Comparison of ENCODE assay signal across 21 mouse cellular contexts in the genomic region with DNA sequence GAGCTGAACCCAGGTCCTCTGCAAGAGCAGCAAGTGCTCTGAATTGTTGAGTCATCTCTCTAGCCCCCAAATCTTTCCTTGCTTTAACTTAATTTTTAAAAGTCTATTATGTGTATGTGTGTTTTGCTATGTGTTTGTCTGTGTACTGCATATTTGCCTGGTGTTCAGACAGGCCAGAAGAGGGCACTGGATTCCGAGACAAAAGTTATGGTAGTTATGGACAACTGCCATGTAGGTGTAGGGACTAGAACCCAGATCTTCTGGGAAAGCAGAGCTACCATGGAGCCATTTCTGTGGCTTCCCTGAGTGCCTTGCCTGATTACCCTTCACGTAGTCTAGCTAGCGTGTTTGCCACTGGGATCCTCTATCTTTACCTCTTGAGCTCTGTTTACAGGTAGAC.
DNase-seq lines count a peak whose midpoint lies in the region; ATAC-seq and TF ChIP-seq lines count a peak whose summit lies in the region.
"Had no signal": no experiment of that assay in that cellular context is flagged by ENCODE, and none has a peak within 500 bp of the region (broad histone marks: within the 10 kb centered on the region; RNA-seq: fewer than 3 reads in every experiment).

No protein-coding gene starts in this region.

- no peak for TF ChIP-seq POLR2A in heart, adult 2 months (IDR thresholded peaks at IDR 0.05; ENCODE audit: insufficient read depth, low read depth, low read length)

- H3K4me2 ChIP-seq in heart, embryonic 12.5 days = no peak overlapping the region
- no peak overlapping the region for H3K4me2 ChIP-seq in midbrain, postnatal 0 days (ENCODE audit: low read depth, low read length, poor library complexity, severe bottlenecking)
- no peak overlapping the region for H3K4me2 ChIP-seq in midbrain, embryonic 14.5 days (ENCODE audit: low read length)
- no peak overlapping the region for H3K4me2 ChIP-seq in forebrain, embryonic 11.5 days (ENCODE audit: low read depth, low read length, severe bottlenecking)
- H3K4me2 ChIP-seq: embryonic facial prominence, embryonic 13.5 days; forebrain, embryonic 13.5 days; heart, embryonic 13.5 days; hindbrain, embryonic 14.5 days; limb, embryonic 13.5 days; liver, embryonic 15.5 days; midbrain, embryonic 12.5 days had no signal

- no peak overlapping the region for H3K9ac ChIP-seq in heart, adult 2 months (ENCODE audit: low read depth, low read length)
- no peak overlapping the region for H3K9ac ChIP-seq in heart, embryonic 12.5 days
- no peak overlapping the region for H3K9ac ChIP-seq in midbrain, postnatal 0 days (replicated peaks; ENCODE audit: low read length, poor library complexity, severe bottlenecking)
- H3K9ac ChIP-seq in midbrain, embryonic 14.5 days (replicated peaks; ENCODE audit: low read length) = no peak overlapping the region
- no peak overlapping the region for H3K9ac ChIP-seq in forebrain, embryonic 11.5 days (ENCODE audit: low read length)
- H3K9ac ChIP-seq: embryonic facial prominence, embryonic 13.5 days; forebrain, embryonic 13.5 days; heart, embryonic 13.5 days; hindbrain, embryonic 14.5 days; limb, embryonic 13.5 days; liver, embryonic 15.5 days; midbrain, embryonic 12.5 days had no signal

- peaks cover 1% of the 10 kb centered on the region for H3K4me1 ChIP-seq in heart, adult 2 months (ENCODE audit: control insufficient read depth, insufficient read depth, low read length)
- H3K4me1 ChIP-seq in heart, embryonic 12.5 days (replicated peaks) = peaks cover 21% of the 10 kb centered on the region
- no peaks in the 10 kb centered on the region for H3K4me1 ChIP-seq in midbrain, postnatal 0 days (ENCODE audit: insufficient read depth, low read length)
- H3K4me1 ChIP-seq in midbrain, embryonic 14.5 days (ENCODE audit: control insufficient read depth, insufficient read depth, low read length) = no peaks in the 10 kb centered on the region
- no peaks in the 10 kb centered on the region for H3K4me1 ChIP-seq in forebrain, embryonic 11.5 days (replicated peaks; ENCODE audit: control insufficient read depth, insufficient read depth, low read length)
- H3K4me1 ChIP-seq: embryonic facial prominence, embryonic 13.5 days; forebrain, embryonic 13.5 days; limb, embryonic 13.5 days; midbrain, embryonic 12.5 days had no signal

- no peak for DNase-seq in heart, adult 2 months
- DNase-seq in layer of hippocampus, adult 2 months (ENCODE audit: low spot score in 2 of 2) = no peak
- no peak for DNase-seq in layer of hippocampus, postnatal 10 days (ENCODE audit: low spot score in 2 of 2)
- no peak for DNase-seq in midbrain, postnatal 0 days (ENCODE audit: low spot score)
- DNase-seq in midbrain, embryonic 14.5 days = no peak
- no peak for DNase-seq in forebrain, embryonic 11.5 days (ENCODE audit: low spot score)
- DNase-seq: adrenal gland, adult 8-10 months; cerebellum, adult 2 months; cerebellum, postnatal 25 days; embryo, embryonic 11 days had no signal

- 94% methylated on average over 3 of the region's 3 CpGs for WGBS in heart, adult 2 months
- 92% methylated on average over 3 of the region's 3 CpGs for WGBS in heart, embryonic 12.5 days
- WGBS in midbrain, postnatal 0 days = 99% methylated on average over 3 of the region's 3 CpGs
- WGBS in midbrain, embryonic 14.5 days = 90% methylated on average over 3 of the region's 3 CpGs
- 96% methylated on average over 3 of the region's 3 CpGs for WGBS in forebrain, embryonic 11.5 days

- no peak overlapping the region for H3K4me3 ChIP-seq in heart, adult 2 months
- no peak overlapping the region for H3K4me3 ChIP-seq in heart, embryonic 12.5 days
- no peak overlapping the region for H3K4me3 ChIP-seq in layer of hippocampus, adult 2 months
- no peak overlapping the region for H3K4me3 ChIP-seq in midbrain, postnatal 0 days (ENCODE audit: low read depth, low read length)
- H3K4me3 ChIP-seq in midbrain, embryonic 14.5 days (replicated peaks; ENCODE audit: low read depth, low read length) = no peak overlapping the region
- no peak overlapping the region for H3K4me3 ChIP-seq in forebrain, embryonic 11.5 days (ENCODE audit: low read depth, low read length)
- H3K4me3 ChIP-seq: embryonic facial prominence, embryonic 13.5 days; erythroblast, embryonic 14.5 days; forebrain, embryonic 13.5 days; heart, embryonic 13.5 days; limb, embryonic 13.5 days; liver, embryonic 15.5 days; midbrain, embryonic 12.5 days had no signal

- intact Hi-C loops in heart, adult 2 months (cut with DNase I) = no loop called here

- no peaks in the 10 kb centered on the region for H3K79me2 ChIP-seq in heart, adult 2 months (replicated peaks; ENCODE audit: control insufficient read depth, insufficient read depth, low read length)

- no peaks in the 10 kb centered on the region for H3K9me3 ChIP-seq in heart, embryonic 12.5 days (replicated peaks)
- H3K9me3 ChIP-seq in midbrain, postnatal 0 days (ENCODE audit: low read length) = no peaks in the 10 kb centered on the region
- no peaks in the 10 kb centered on the region for H3K9me3 ChIP-seq in midbrain, embryonic 14.5 days (ENCODE audit: control insufficient read depth, low read length)
- no peaks in the 10 kb centered on the region for H3K9me3 ChIP-seq in forebrain, embryonic 11.5 days (ENCODE audit: control insufficient read depth, low read length)
- H3K9me3 ChIP-seq: embryonic facial prominence, embryonic 13.5 days; forebrain, embryonic 13.5 days; G1E; heart, embryonic 13.5 days; limb, embryonic 13.5 days; liver, embryonic 15.5 days; midbrain, embryonic 12.5 days had no signal

- no peaks in the 10 kb centered on the region for H3K36me3 ChIP-seq in heart, adult 2 months (ENCODE audit: control insufficient read depth, insufficient read depth, low read length)
- H3K36me3 ChIP-seq in heart, embryonic 12.5 days = peaks cover 54% of the 10 kb centered on the region
- H3K36me3 ChIP-seq in midbrain, postnatal 0 days (ENCODE audit: insufficient read depth, low read length) = peaks cover 31% of the 10 kb centered on the region
- peaks cover 83% of the 10 kb centered on the region for H3K36me3 ChIP-seq in midbrain, embryonic 14.5 days (ENCODE audit: control insufficient read depth, insufficient read depth, low read length)
- H3K36me3 ChIP-seq in forebrain, embryonic 11.5 days (ENCODE audit: control insufficient read depth, insufficient read depth, low read length) = peaks cover 8% of the 10 kb centered on the region

- no peak overlapping the region for H3K27ac ChIP-seq in heart, adult 2 months
- no peak overlapping the region for H3K27ac ChIP-seq in heart, embryonic 12.5 days (ENCODE audit: poor library complexity, severe bottlenecking)
- no peak overlapping the region for H3K27ac ChIP-seq in layer of hippocampus, adult 2 months
- H3K27ac ChIP-seq in midbrain, postnatal 0 days (ENCODE audit: low read depth, low read length) = no peak overlapping the region
- no peak overlapping the region for H3K27ac ChIP-seq in midbrain, embryonic 14.5 days (replicated peaks; ENCODE audit: low read depth, low read length)
- no peak overlapping the region for H3K27ac ChIP-seq in forebrain, embryonic 11.5 days (ENCODE audit: low read depth, low read length)
- H3K27ac ChIP-seq: embryonic facial prominence, embryonic 13.5 days; forebrain, embryonic 13.5 days; heart, embryonic 13.5 days; hindbrain, embryonic 14.5 days; limb, embryonic 13.5 days; liver, embryonic 15.5 days; midbrain, embryonic 12.5 days had no signal

- no peaks in the 10 kb centered on the region for H3K27me3 ChIP-seq in heart, adult 2 months (ENCODE audit: control insufficient read depth, insufficient read depth, low read length)
- no peaks in the 10 kb centered on the region for H3K27me3 ChIP-seq in heart, embryonic 12.5 days (replicated peaks)
- H3K27me3 ChIP-seq in midbrain, postnatal 0 days (ENCODE audit: insufficient read depth, low read length) = no peaks in the 10 kb centered on the region
- no peaks in the 10 kb centered on the region for H3K27me3 ChIP-seq in midbrain, embryonic 14.5 days (ENCODE audit: control insufficient read depth, insufficient read depth, low read length)
- no peaks in the 10 kb centered on the region for H3K27me3 ChIP-seq in forebrain, embryonic 11.5 days (ENCODE audit: control insufficient read depth, insufficient read depth, low read length)
- H3K27me3 ChIP-seq: embryonic facial prominence, embryonic 13.5 days; forebrain, embryonic 13.5 days; heart, embryonic 13.5 days; limb, embryonic 13.5 days; liver, embryonic 15.5 days; midbrain, embryonic 12.5 days had no signal

- no peak for ATAC-seq in heart, embryonic 12.5 days (ENCODE audit: insufficient number of reproducible peaks, low FRiP score)
- ATAC-seq in midbrain, postnatal 0 days (ENCODE audit: low FRiP score) = no peak
- ATAC-seq in midbrain, embryonic 14.5 days (ENCODE audit: low FRiP score, low TSS enrichment) = no peak
- no peak for ATAC-seq in forebrain, embryonic 11.5 days (replicated peaks; ENCODE audit: low FRiP score)
- ATAC-seq: activated CD4-positive, CD25-positive, alpha-beta regulatory T cell, adult 4 months; forebrain, embryonic 13.5 days had no signal

- TF ChIP-seq CTCF in heart, adult 2 months (IDR thresholded peaks at IDR 0.05) = peak; percentile 54
- peak; percentile 60 for TF ChIP-seq CTCF in layer of hippocampus, adult 2 months (conservative IDR thresholded peaks at IDR 0.05)
- peak; percentile 44 for TF ChIP-seq CTCF in midbrain, postnatal 0 days (IDR thresholded peaks at IDR 0.05)

- TF ChIP-seq EP300 in heart, adult 2 months (IDR thresholded peaks at IDR 0.05; ENCODE audit: insufficient read depth, low read depth, low read length) = no peak
